In genomic region chr13:92556458-92557126, GRCm38 (mm10) we compare ENCODE assay signal across 10 mouse cellular contexts. TPM values are rescaled to one million over a fixed set of nuclear protein-coding genes. Genes with fewer than 3 reads are reported as not detected.
DNase-seq lines count a peak whose midpoint lies in the region; ATAC-seq and TF ChIP-seq lines count a peak whose summit lies in the region.
"Had no signal": no experiment of that assay in that cellular context is flagged by ENCODE, and none has a peak within 500 bp of the region (broad histone marks: within the 10 kb centered on the region; RNA-seq: fewer than 3 reads in every experiment).

No protein-coding gene starts in this region.

- no peaks in the 10 kb centered on the region for H3K9me3 ChIP-seq in kidney, postnatal 0 days (replicated peaks; ENCODE audit: low read length)
- H3K9me3 ChIP-seq in embryonic facial prominence, embryonic 10.5 days: peaks cover 8% of the 10 kb centered on the region; the same call in 1 of the 2 replicates
- no peaks in the 10 kb centered on the region for H3K9me3 ChIP-seq in midbrain, embryonic 14.5 days (ENCODE audit: control insufficient read depth, low read length)
- H3K9me3 ChIP-seq in liver, embryonic 12.5 days (replicated peaks): 0 out of 2 replicates have a peak, but pooled peaks cover under 1% of the 10 kb centered on the region

- WGBS in kidney, postnatal 0 days: 17% methylated on average over 8 of the region's 8 CpGs
- 29% methylated on average over 8 of the region's 8 CpGs for WGBS in embryonic facial prominence, embryonic 10.5 days
- 16% methylated on average over 8 of the region's 8 CpGs for WGBS in midbrain, embryonic 14.5 days
- WGBS in liver, embryonic 12.5 days (ENCODE audit: insufficient replicate concordance): 63% methylated on average over 8 of the region's 8 CpGs

- no peak overlapping the region for H3K4me2 ChIP-seq in kidney, postnatal 0 days (ENCODE audit: low read length)
- no peak overlapping the region for H3K4me2 ChIP-seq in midbrain, embryonic 14.5 days (ENCODE audit: low read length)
- no peak overlapping the region for H3K4me2 ChIP-seq in liver, embryonic 12.5 days

- no peak overlapping the region for H3K4me3 ChIP-seq in kidney, postnatal 0 days (replicated peaks; ENCODE audit: low read depth, low read length)
- H3K4me3 ChIP-seq in embryonic facial prominence, embryonic 10.5 days: no peak overlapping the region
- no peak overlapping the region for H3K4me3 ChIP-seq in midbrain, embryonic 14.5 days (replicated peaks; ENCODE audit: low read depth, low read length)
- no peak overlapping the region for H3K4me3 ChIP-seq in liver, embryonic 12.5 days

- no peak for ATAC-seq in kidney, postnatal 0 days (replicated peaks; ENCODE audit: low FRiP score, low read depth)
- no peak; the same call in 1 of the 2 replicates for ATAC-seq in midbrain, embryonic 14.5 days (ENCODE audit: low FRiP score, low TSS enrichment)
- no peak for ATAC-seq in liver, embryonic 12.5 days
- ATAC-seq: liver, postnatal 0 days had no signal

- no peaks in the 10 kb centered on the region for H3K4me1 ChIP-seq in kidney, postnatal 0 days (replicated peaks; ENCODE audit: insufficient read depth, low read length)
- H3K4me1 ChIP-seq in embryonic facial prominence, embryonic 10.5 days: peaks cover 19% of the 10 kb centered on the region
- H3K4me1 ChIP-seq in midbrain, embryonic 14.5 days (ENCODE audit: control insufficient read depth, insufficient read depth, low read length): peaks cover 5% of the 10 kb centered on the region; the same call in 1 of the 2 replicates
- no peaks in the 10 kb centered on the region for H3K4me1 ChIP-seq in liver, embryonic 12.5 days

- H3K36me3 ChIP-seq in kidney, postnatal 0 days (ENCODE audit: insufficient read depth, low read length): no peaks in the 10 kb centered on the region
- no peaks in the 10 kb centered on the region for H3K36me3 ChIP-seq in embryonic facial prominence, embryonic 10.5 days (replicated peaks)
- H3K36me3 ChIP-seq in midbrain, embryonic 14.5 days (ENCODE audit: control insufficient read depth, insufficient read depth, low read length): no peaks in the 10 kb centered on the region
- no peaks in the 10 kb centered on the region for H3K36me3 ChIP-seq in liver, embryonic 12.5 days

- no peak overlapping the region for H3K9ac ChIP-seq in kidney, postnatal 0 days (ENCODE audit: low read depth, low read length)
- H3K9ac ChIP-seq in midbrain, embryonic 14.5 days (replicated peaks; ENCODE audit: low read length): no peak overlapping the region
- H3K9ac ChIP-seq in liver, embryonic 12.5 days: no peak overlapping the region
- H3K9ac ChIP-seq: liver, postnatal 0 days had no signal

- no peak for TF ChIP-seq CTCF in kidney, postnatal 0 days (IDR thresholded peaks at IDR 0.05; ENCODE audit: low read depth)

- DNase-seq in kidney, postnatal 0 days (ENCODE audit: low spot score): peak; percentile 67
- DNase-seq in kidney, adult 8-10 months: no peak
- DNase-seq in embryo, embryonic 10 days (ENCODE audit: low spot score): peak; percentile 89
- peak; percentile 34 for DNase-seq in embryonic facial prominence, embryonic 10.5 days (ENCODE audit: low spot score)
- DNase-seq in midbrain, embryonic 14.5 days: peak; percentile 40
- no peak for DNase-seq in frontal cortex, adult 2 months (ENCODE audit: extremely low spot score in 1 of 2, low spot score in 1 of 2)
- DNase-seq: heart, postnatal 36 days; liver, postnatal 0 days had no signal

- no peak overlapping the region for H3K27ac ChIP-seq in kidney, postnatal 0 days
- peak overlapping the region; percentile 31; the same call in 1 of the 2 replicates for H3K27ac ChIP-seq in embryonic facial prominence, embryonic 10.5 days (replicated peaks)
- no peak overlapping the region for H3K27ac ChIP-seq in midbrain, embryonic 14.5 days (replicated peaks; ENCODE audit: low read depth, low read length)
- no peak overlapping the region for H3K27ac ChIP-seq in liver, embryonic 12.5 days

- no peaks in the 10 kb centered on the region for H3K27me3 ChIP-seq in kidney, postnatal 0 days (ENCODE audit: insufficient read depth, low read length)
- H3K27me3 ChIP-seq in embryonic facial prominence, embryonic 10.5 days (replicated peaks; ENCODE audit: low read depth, poor library complexity, severe bottlenecking): no peaks in the 10 kb centered on the region
- no peaks in the 10 kb centered on the region for H3K27me3 ChIP-seq in midbrain, embryonic 14.5 days (ENCODE audit: control insufficient read depth, insufficient read depth, low read length)
- no peaks in the 10 kb centered on the region for H3K27me3 ChIP-seq in liver, embryonic 12.5 days (replicated peaks)

RNA-seq across cellular contexts. Expression of gene Spz1, which starts 19.4 kb away (rescaled TPM):
- polyA plus RNA-seq in kidney, postnatal 0 days (2015; fragmentation: Nextera tagmentation; extraction: Ambion mirVana): not detected in 2 replicates
- not detected in 2 replicates for polyA plus RNA-seq in embryonic facial prominence, embryonic 10.5 days (2016; fragmentation: Nextera tagmentation; extraction: Ambion mirVana)
- not detected in 2 replicates for polyA plus RNA-seq in midbrain, embryonic 14.5 days (2014; fragmentation: Nextera tagmentation; extraction: Ambion mirVana)
- polyA plus RNA-seq in liver, embryonic 12.5 days (2016; fragmentation: Nextera tagmentation; extraction: Ambion mirVana): not detected in 2 replicates
- not detected in 2 replicates for polyA plus RNA-seq in frontal cortex, adult 2 months (2012; rRNA removed)
- polyA plus RNA-seq: liver, postnatal 0 days; neural tube, embryonic 14.5 days had no signal

RNA-seq across cellular contexts. Expression of gene Zfyve16, which starts 25.9 kb away (rescaled TPM):
- polyA plus RNA-seq in kidney, postnatal 0 days (2015; fragmentation: Nextera tagmentation; extraction: Ambion mirVana): 9.2 and 10.1 TPM in 2 replicates
- polyA plus RNA-seq in embryonic facial prominence, embryonic 10.5 days (2016; fragmentation: Nextera tagmentation; extraction: Ambion mirVana): 11.7 and 12.2 TPM in 2 replicates
- polyA plus RNA-seq in midbrain, embryonic 14.5 days (2014; fragmentation: Nextera tagmentation; extraction: Ambion mirVana): 12.3 and 13.8 TPM in 2 replicates
- polyA plus RNA-seq in liver, embryonic 12.5 days (2016; fragmentation: Nextera tagmentation; extraction: Ambion mirVana): 3.0 and 3.1 TPM in 2 replicates
- polyA plus RNA-seq in frontal cortex, adult 2 months (2012; rRNA removed): 13.0 and 14.4 TPM in 2 replicates

RNA-seq across cellular contexts. Expression of gene Serinc5, which starts 54.3 kb away (rescaled TPM):
- 14.3 and 14.8 TPM in 2 replicates for polyA plus RNA-seq in kidney, postnatal 0 days (2015; fragmentation: Nextera tagmentation; extraction: Ambion mirVana)
- polyA plus RNA-seq in embryonic facial prominence, embryonic 10.5 days (2016; fragmentation: Nextera tagmentation; extraction: Ambion mirVana): 11.6 TPM in 2 replicates
- 11.4 and 15.4 TPM in 2 replicates for polyA plus RNA-seq in midbrain, embryonic 14.5 days (2014; fragmentation: Nextera tagmentation; extraction: Ambion mirVana)
- 26.7 and 27.6 TPM in 2 replicates for polyA plus RNA-seq in liver, embryonic 12.5 days (2016; fragmentation: Nextera tagmentation; extraction: Ambion mirVana)
- polyA plus RNA-seq in frontal cortex, adult 2 months (2012; rRNA removed): 65.6 and 75.2 TPM in 2 replicates

Comparison
In these comparisons a context has a peak if more than half of its experiments do, and no peak if none do; other contexts are left out.
1. DNase-seq: peak in kidney, postnatal 0 days (single experiment), embryo, embryonic 10 days (single experiment), embryonic facial prominence, embryonic 10.5 days (single experiment) and midbrain, embryonic 14.5 days (single experiment); none in kidney, adult 8-10 months (0 of 2) and frontal cortex, adult 2 months (0 of 2).